Mouse (Mus musculus) megakaryocyte, embryonic 14.5 days (primary cell): Measurements from ENCODE around the gene Myo1b. TPM values are rescaled to one million over a fixed set of nuclear protein-coding genes. Genes with fewer than 3 reads are reported as not detected.

ENCODE experiments used
- H3K27me3 ChIP-seq: replicated peaks from 2 replicates; pipeline ENCODE3; 2012; ENCODE audit warnings: inconsistent platforms
- H3K36me3 ChIP-seq: replicated peaks from 2 replicates; pipeline ENCODE3; 2012; ENCODE audit warnings: low read length, inconsistent platforms, mixed read lengths
- H3K4me1 ChIP-seq: 2 replicates; pipeline ENCODE4 v1.6.1; 2012; ENCODE audit warnings: inconsistent platforms
- H3K4me3 ChIP-seq: replicated peaks from 2 replicates; pipeline ENCODE3; 2012; ENCODE audit warnings: moderate library complexity, mild to moderate bottlenecking, inconsistent platforms
- H3K9me3 ChIP-seq: 2 replicates; pipeline ENCODE4 v1.6.1; 2012; ENCODE audit warnings: inconsistent platforms
- FLI1 ChIP-seq: IDR thresholded peaks from 2 replicates; pipeline ENCODE4 v1.6.1; 2012; ENCODE audit warnings: low read length, inconsistent platforms, mixed read lengths
- GATA1 ChIP-seq: IDR thresholded peaks from 3 replicates; pipeline ENCODE4 v1.6.1; 2012; ENCODE audit warnings: mixed read lengths, low read length, inconsistent platforms, borderline replicate concordance
- polyA plus RNA-seq: library from polyadenylated mRNA; stranded (reverse); fragments of >175 nt; gene quantifications from 2 replicates; pipeline ENCODE4 v1.2.3, GENCODE M21; 2012; ENCODE audit warnings: low replicate concordance; ENCODE audit not compliant: insufficient read depth

The Myo1b gene
- polyA plus RNA-seq, 1 experiment: 0.43 TPM

GRCm38 (mm10) chr1:51766271-51766670 lies 149.6 kb downstream of the Myo1b start:
- H3K4me1 ChIP-seq: no peaks in the 10 kb centered on the region
- 0 out of 2 replicates have a peak, but pooled peaks cover 2% of the 10 kb centered on the region for H3K9me3 ChIP-seq
- H3K27me3 ChIP-seq: no peaks in the 10 kb centered on the region
- no peaks in the 10 kb centered on the region for H3K36me3 ChIP-seq
- H3K4me3 ChIP-seq: no peak overlapping the region
- no peak for TF ChIP-seq GATA1
- TF ChIP-seq FLI1: no peak

GRCm38 (mm10) chr1:51765156-51765555 lies 150.7 kb downstream of the Myo1b start:
- H3K27me3 ChIP-seq: no peaks in the 10 kb centered on the region
- H3K9me3 ChIP-seq: 0 out of 2 replicates have a peak, but pooled peaks cover 2% of the 10 kb centered on the region
- H3K4me1 ChIP-seq: no peaks in the 10 kb centered on the region
- TF ChIP-seq FLI1 (no peak), GATA1 (no peak)
- H3K4me3 ChIP-seq: no peak overlapping the region
- H3K36me3 ChIP-seq: no peaks in the 10 kb centered on the region

GRCm38 (mm10) chr1:51759657-51760056 lies 156.2 kb downstream of the Myo1b start:
- no peak overlapping the region for H3K4me3 ChIP-seq
- H3K36me3 ChIP-seq: no peaks in the 10 kb centered on the region
- H3K27me3 ChIP-seq: no peaks in the 10 kb centered on the region
- TF ChIP-seq GATA1: no peak
- no peak for TF ChIP-seq FLI1
- H3K9me3 ChIP-seq: no peaks in the 10 kb centered on the region
- H3K4me1 ChIP-seq: no peaks in the 10 kb centered on the region

- H3K9me3 ChIP-seq: no peaks in the 10 kb centered on the region
- H3K4me3 ChIP-seq: no peak overlapping the region
- no peak for TF ChIP-seq FLI1
- no peak for TF ChIP-seq GATA1
- no peaks in the 10 kb centered on the region for H3K27me3 ChIP-seq
- H3K36me3 ChIP-seq: no peaks in the 10 kb centered on the region
- H3K4me1 ChIP-seq: no peaks in the 10 kb centered on the region
Observed at GRCm38 (mm10) chr1:51758326-51759109, 157.4 kb downstream of the Myo1b start.

- H3K4me1 ChIP-seq: no peaks in the 10 kb centered on the region
- no peaks in the 10 kb centered on the region for H3K9me3 ChIP-seq
- H3K36me3 ChIP-seq: no peaks in the 10 kb centered on the region
- no peak for TF ChIP-seq FLI1
- no peak for TF ChIP-seq GATA1
- H3K4me3 ChIP-seq: no peak overlapping the region
- H3K27me3 ChIP-seq: peaks cover 1% of the 10 kb centered on the region
Observed at GRCm38 (mm10) chr1:51753621-51754020, 162.2 kb downstream of the Myo1b start.

- H3K9me3 ChIP-seq: no peaks in the 10 kb centered on the region
- no peak overlapping the region for H3K4me3 ChIP-seq
- no peaks in the 10 kb centered on the region for H3K36me3 ChIP-seq
- TF ChIP-seq FLI1: no peak
- TF ChIP-seq GATA1: no peak
- H3K27me3 ChIP-seq: peaks cover 1% of the 10 kb centered on the region
- no peaks in the 10 kb centered on the region for H3K4me1 ChIP-seq
Observed at GRCm38 (mm10) chr1:51751006-51751405, 164.9 kb downstream of the Myo1b start.

- TF ChIP-seq GATA1 (no peak), FLI1 (no peak)
- Histone ChIP-seq H3K9me3 (no peaks in the 10 kb centered on the region), H3K4me3 (no peak overlapping the region), H3K27me3 (peaks cover 1% of the 10 kb centered on the region), H3K36me3 (no peaks in the 10 kb centered on the region), H3K4me1 (no peaks in the 10 kb centered on the region)
Observed at GRCm38 (mm10) chr1:51748306-51748705, 167.6 kb downstream of the Myo1b start.

GRCm38 (mm10) chr1:51747494-51747893 lies 168.4 kb downstream of the Myo1b start:
- Histone ChIP-seq H3K9me3 (no peaks in the 10 kb centered on the region), H3K4me3 (no peak overlapping the region), H3K27me3 (peaks cover 1% of the 10 kb centered on the region), H3K4me1 (no peaks in the 10 kb centered on the region), H3K36me3 (no peaks in the 10 kb centered on the region)
- TF ChIP-seq GATA1: no peak
- no peak for TF ChIP-seq FLI1

GRCm38 (mm10) chr1:51746711-51747240 lies 169.1 kb downstream of the Myo1b start:
- TF ChIP-seq FLI1 (no peak), GATA1 (no peak)
- H3K4me3 ChIP-seq: no peak overlapping the region
- H3K36me3 ChIP-seq: no peaks in the 10 kb centered on the region
- H3K4me1 ChIP-seq: no peaks in the 10 kb centered on the region
- H3K9me3 ChIP-seq: no peaks in the 10 kb centered on the region
- no peaks in the 10 kb centered on the region for H3K27me3 ChIP-seq

- H3K36me3 ChIP-seq: no peaks in the 10 kb centered on the region
- H3K4me1 ChIP-seq: no peaks in the 10 kb centered on the region
- H3K9me3 ChIP-seq: no peaks in the 10 kb centered on the region
- TF ChIP-seq GATA1: no peak
- no peak for TF ChIP-seq FLI1
- no peak overlapping the region for H3K4me3 ChIP-seq
- H3K27me3 ChIP-seq: no peaks in the 10 kb centered on the region
Observed at GRCm38 (mm10) chr1:51743756-51744425, 172.0 kb downstream of the Myo1b start.
